Mouse (Mus musculus): ENCODE measurements around the gene Cryba4. TPM values are rescaled to one million over a fixed set of nuclear protein-coding genes. Genes with fewer than 3 reads are reported as not detected.

The Cryba4 gene
- polyA plus RNA-seq, 1 experiment from 2014 or later, result 1.3 TPM

DNA sequence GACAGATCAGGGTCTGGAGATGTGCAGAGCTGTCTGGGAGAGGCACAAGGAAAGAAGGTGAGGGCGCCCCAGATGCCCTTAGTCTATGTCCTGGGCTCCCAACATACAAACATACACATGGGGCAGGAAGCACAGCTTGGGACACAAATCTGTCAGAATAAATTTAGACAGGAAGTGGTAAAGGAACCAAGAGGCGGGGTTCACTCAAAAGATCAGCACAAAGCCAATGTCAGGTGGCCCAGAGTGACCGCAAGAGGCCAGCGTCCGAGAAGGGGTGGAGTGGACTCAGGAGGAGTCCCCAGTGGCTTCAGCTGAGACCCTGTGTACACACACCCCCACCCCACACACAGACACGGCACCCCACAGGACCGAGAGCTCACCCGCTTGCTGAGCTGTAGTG lies 32.1 kb downstream of the Cryba4 start:
- 89% methylated on average over 8 of the region's 8 CpGs for WGBS

DNA sequence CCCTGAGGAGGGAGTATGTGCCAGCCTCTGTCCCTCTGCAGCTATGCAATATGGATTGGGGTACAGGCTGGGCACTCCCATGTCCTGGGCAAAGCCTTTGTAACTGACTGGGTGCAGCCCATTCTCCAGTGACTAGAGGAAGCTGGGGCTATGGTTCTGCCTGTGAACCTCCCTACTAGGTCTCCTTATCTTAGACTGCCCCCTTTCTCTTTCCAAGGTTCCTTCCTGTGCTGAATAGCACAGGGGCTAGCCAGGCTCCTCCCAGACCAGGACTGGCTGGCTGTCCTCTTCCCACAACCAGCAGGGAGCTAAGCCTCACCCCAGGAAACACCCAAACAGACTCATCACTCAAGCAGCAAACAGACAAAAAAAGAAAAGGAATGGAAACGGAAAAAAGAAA lies 32.9 kb downstream of the Cryba4 start:
- H3K4me3 ChIP-seq (ENCODE audit: low read depth, low read length), result no peak overlapping the region
- no peak overlapping the region for H3K4me2 ChIP-seq (ENCODE audit: low read depth)
- H3K9ac ChIP-seq (ENCODE audit: low read length), result no peak overlapping the region; the same call in 1 of the 2 replicates

More for the DNA sequence above, 32.1 kb downstream of the Cryba4 start:
- ATAC-seq (ENCODE audit: insufficient read depth, low FRiP score, low TSS enrichment) (no peak), DNase-seq (ENCODE audit: low spot score) (no peak)
- Histone ChIP-seq H3K27ac (ENCODE audit: low read depth, low read length) (peak overlapping the region; percentile 64; the same call in 1 of the 2 replicates), H3K4me1 (ENCODE audit: control insufficient read depth, insufficient read depth, low read length) (peaks cover 52% of the 10 kb centered on the region), H3K27me3 (ENCODE audit: control insufficient read depth, insufficient read depth, low read length) (no peaks in the 10 kb centered on the region), H3K36me3 (ENCODE audit: control insufficient read depth, insufficient read depth, low read length) (peaks cover 8% of the 10 kb centered on the region; the same call in 1 of the 2 replicates), H3K9ac (ENCODE audit: low read length) (0 out of 2 replicates have a peak overlapping the region, but pooled peaks have one; percentile 18), H3K9me3 (ENCODE audit: control insufficient read depth, low read length) (no peaks in the 10 kb centered on the region), H3K4me3 (ENCODE audit: low read depth, low read length) (no peak overlapping the region), H3K4me2 (ENCODE audit: low read depth) (no peak overlapping the region)

GRCm38 (mm10) chr5:112218679-112219078 lies 33.6 kb downstream of the Cryba4 start:
- no peak overlapping the region for H3K4me2 ChIP-seq (ENCODE audit: low read depth)
- DNase-seq (ENCODE audit: low spot score), result no peak
- no peak for ATAC-seq (ENCODE audit: insufficient read depth, low FRiP score, low TSS enrichment)
- WGBS, result 78% methylated on average over 4 of the region's 4 CpGs
- H3K4me3 ChIP-seq (ENCODE audit: low read depth, low read length), result no peak overlapping the region
- H3K36me3 ChIP-seq (ENCODE audit: control insufficient read depth, insufficient read depth, low read length), result peaks cover 8% of the 10 kb centered on the region; the same call in 1 of the 2 replicates
- H3K4me1 ChIP-seq (ENCODE audit: control insufficient read depth, insufficient read depth, low read length), result peaks cover 45% of the 10 kb centered on the region
- 0 out of 2 replicates have a peak overlapping the region, but pooled peaks have one; percentile 22 for H3K9ac ChIP-seq (ENCODE audit: low read length)
- H3K9me3 ChIP-seq (ENCODE audit: control insufficient read depth, low read length), result no peaks in the 10 kb centered on the region
- peak overlapping the region; percentile 64 for H3K27ac ChIP-seq (ENCODE audit: low read depth, low read length)
- H3K27me3 ChIP-seq (ENCODE audit: control insufficient read depth, insufficient read depth, low read length), result no peaks in the 10 kb centered on the region

More for the DNA sequence above, 32.9 kb downstream of the Cryba4 start:
- DNase-seq (ENCODE audit: low spot score) (no peak), ATAC-seq (ENCODE audit: insufficient read depth, low FRiP score, low TSS enrichment) (no peak)
- peaks cover 8% of the 10 kb centered on the region; the same call in 1 of the 2 replicates for H3K36me3 ChIP-seq (ENCODE audit: control insufficient read depth, insufficient read depth, low read length)
- no peaks in the 10 kb centered on the region for H3K9me3 ChIP-seq (ENCODE audit: control insufficient read depth, low read length)
- H3K27me3 ChIP-seq (ENCODE audit: control insufficient read depth, insufficient read depth, low read length), result no peaks in the 10 kb centered on the region
- WGBS, result 17% methylated on average over 1 of the region's 1 CpGs
- peaks cover 46% of the 10 kb centered on the region for H3K4me1 ChIP-seq (ENCODE audit: control insufficient read depth, insufficient read depth, low read length)
- peak overlapping the region; percentile 64; the same call in 1 of the 2 replicates for H3K27ac ChIP-seq (ENCODE audit: low read depth, low read length)

GRCm38 (mm10) chr5:112217031-112217430 lies 35.3 kb downstream of the Cryba4 start:
- DNase-seq (ENCODE audit: low spot score) (peak; percentile 30), ATAC-seq (ENCODE audit: insufficient read depth, low FRiP score, low TSS enrichment) (no peak)
- Histone ChIP-seq H3K36me3 (ENCODE audit: control insufficient read depth, insufficient read depth, low read length) (peaks cover 8% of the 10 kb centered on the region; the same call in 1 of the 2 replicates), H3K4me3 (ENCODE audit: low read depth, low read length) (no peak overlapping the region), H3K4me1 (ENCODE audit: control insufficient read depth, insufficient read depth, low read length) (peaks cover 46% of the 10 kb centered on the region), H3K4me2 (ENCODE audit: low read depth) (no peak overlapping the region), H3K27me3 (ENCODE audit: control insufficient read depth, insufficient read depth, low read length) (no peaks in the 10 kb centered on the region), H3K9me3 (ENCODE audit: control insufficient read depth, low read length) (no peaks in the 10 kb centered on the region), H3K9ac (ENCODE audit: low read length) (no peak overlapping the region; the same call in 1 of the 2 replicates), H3K27ac (ENCODE audit: low read depth, low read length) (peak overlapping the region; percentile 70)
- 54% methylated on average over 22 of the region's 22 CpGs for WGBS

- H3K27ac ChIP-seq (ENCODE audit: low read depth, low read length), result peak overlapping the region; percentile 70
- no peaks in the 10 kb centered on the region for H3K27me3 ChIP-seq (ENCODE audit: control insufficient read depth, insufficient read depth, low read length)
- H3K9me3 ChIP-seq (ENCODE audit: control insufficient read depth, low read length), result no peaks in the 10 kb centered on the region
- no peak overlapping the region for H3K9ac ChIP-seq (ENCODE audit: low read length)
- ATAC-seq (ENCODE audit: insufficient read depth, low FRiP score, low TSS enrichment) (no peak), DNase-seq (ENCODE audit: low spot score) (no peak)
- peaks cover 46% of the 10 kb centered on the region for H3K4me1 ChIP-seq (ENCODE audit: control insufficient read depth, insufficient read depth, low read length)
- H3K4me2 ChIP-seq (ENCODE audit: low read depth), result no peak overlapping the region
- no peak overlapping the region for H3K4me3 ChIP-seq (ENCODE audit: low read depth, low read length)
- 65% methylated on average over 7 of the region's 7 CpGs for WGBS
- H3K36me3 ChIP-seq (ENCODE audit: control insufficient read depth, insufficient read depth, low read length), result peaks cover 6% of the 10 kb centered on the region; the same call in 1 of the 2 replicates
Measured at GRCm38 (mm10) chr5:112216335-112216734, 36.0 kb downstream of the Cryba4 start.

GRCm38 (mm10) chr5:112215801-112216251 lies 36.5 kb downstream of the Cryba4 start:
- no peak overlapping the region; the same call in 1 of the 2 replicates for H3K4me2 ChIP-seq (ENCODE audit: low read depth)
- peak overlapping the region; percentile 7; the same call in 1 of the 2 replicates for H3K9ac ChIP-seq (ENCODE audit: low read length)
- H3K36me3 ChIP-seq (ENCODE audit: control insufficient read depth, insufficient read depth, low read length), result peaks cover 2% of the 10 kb centered on the region; the same call in 1 of the 2 replicates
- H3K9me3 ChIP-seq (ENCODE audit: control insufficient read depth, low read length), result no peaks in the 10 kb centered on the region
- WGBS, result 37% methylated on average over 9 of the region's 9 CpGs
- H3K4me3 ChIP-seq (ENCODE audit: low read depth, low read length), result no peak overlapping the region
- no peaks in the 10 kb centered on the region for H3K27me3 ChIP-seq (ENCODE audit: control insufficient read depth, insufficient read depth, low read length)
- peak; percentile 51 for DNase-seq (ENCODE audit: low spot score)
- ATAC-seq (ENCODE audit: insufficient read depth, low FRiP score, low TSS enrichment), result no peak
- peaks cover 43% of the 10 kb centered on the region for H3K4me1 ChIP-seq (ENCODE audit: control insufficient read depth, insufficient read depth, low read length)
- peak overlapping the region; percentile 70 for H3K27ac ChIP-seq (ENCODE audit: low read depth, low read length)

GRCm38 (mm10) chr5:112215291-112215751 lies 37.0 kb downstream of the Cryba4 start:
- peaks cover 2% of the 10 kb centered on the region; the same call in 1 of the 2 replicates for H3K36me3 ChIP-seq (ENCODE audit: control insufficient read depth, insufficient read depth, low read length)
- no peak overlapping the region for H3K4me3 ChIP-seq (ENCODE audit: low read depth, low read length)
- H3K4me1 ChIP-seq (ENCODE audit: control insufficient read depth, insufficient read depth, low read length), result peaks cover 40% of the 10 kb centered on the region
- 0 out of 2 replicates have a peak, but pooled peaks have one; percentile 5 for ATAC-seq (ENCODE audit: insufficient read depth, low FRiP score, low TSS enrichment)
- no peaks in the 10 kb centered on the region for H3K27me3 ChIP-seq (ENCODE audit: control insufficient read depth, insufficient read depth, low read length)
- H3K9me3 ChIP-seq (ENCODE audit: control insufficient read depth, low read length), result no peaks in the 10 kb centered on the region
- peak; percentile 51 for DNase-seq (ENCODE audit: low spot score)
- WGBS, result 16% methylated on average over 12 of the region's 12 CpGs
- H3K4me2 ChIP-seq (ENCODE audit: low read depth), result no peak overlapping the region
- no peak overlapping the region for H3K9ac ChIP-seq (ENCODE audit: low read length)
- H3K27ac ChIP-seq (ENCODE audit: low read depth, low read length), result peak overlapping the region; percentile 70; the same call in 1 of the 2 replicates

GRCm38 (mm10) chr5:112214419-112214818 lies 37.9 kb downstream of the Cryba4 start:
- H3K9me3 ChIP-seq (ENCODE audit: control insufficient read depth, low read length), result no peaks in the 10 kb centered on the region
- H3K27ac ChIP-seq (ENCODE audit: low read depth, low read length), result peak overlapping the region; percentile 84
- ATAC-seq (ENCODE audit: insufficient read depth, low FRiP score, low TSS enrichment) (peak; percentile 26), DNase-seq (ENCODE audit: low spot score) (peak; percentile 81)
- no peaks in the 10 kb centered on the region for H3K27me3 ChIP-seq (ENCODE audit: control insufficient read depth, insufficient read depth, low read length)
- H3K4me2 ChIP-seq (ENCODE audit: low read depth), result no peak overlapping the region
- 5% methylated on average over 10 of the region's 10 CpGs for WGBS
- H3K4me3 ChIP-seq (ENCODE audit: low read depth, low read length), result no peak overlapping the region
- peaks cover under 1% of the 10 kb centered on the region; the same call in 1 of the 2 replicates for H3K36me3 ChIP-seq (ENCODE audit: control insufficient read depth, insufficient read depth, low read length)
- H3K4me1 ChIP-seq (ENCODE audit: control insufficient read depth, insufficient read depth, low read length), result peaks cover 33% of the 10 kb centered on the region
- H3K9ac ChIP-seq (ENCODE audit: low read length), result 0 out of 2 replicates have a peak overlapping the region, but pooled peaks have one; percentile 31

Measured in neural tube, embryonic 11.5 days (tissue).